Mouse (Mus musculus): ENCODE results near the gene Uqcr10. TPM values are rescaled to one million over a fixed set of nuclear protein-coding genes. Genes with fewer than 3 reads are reported as not detected.

Uqcr10 gene
- polyA plus RNA-seq, 1 experiment from 2014 or later = 160 TPM

DNA sequence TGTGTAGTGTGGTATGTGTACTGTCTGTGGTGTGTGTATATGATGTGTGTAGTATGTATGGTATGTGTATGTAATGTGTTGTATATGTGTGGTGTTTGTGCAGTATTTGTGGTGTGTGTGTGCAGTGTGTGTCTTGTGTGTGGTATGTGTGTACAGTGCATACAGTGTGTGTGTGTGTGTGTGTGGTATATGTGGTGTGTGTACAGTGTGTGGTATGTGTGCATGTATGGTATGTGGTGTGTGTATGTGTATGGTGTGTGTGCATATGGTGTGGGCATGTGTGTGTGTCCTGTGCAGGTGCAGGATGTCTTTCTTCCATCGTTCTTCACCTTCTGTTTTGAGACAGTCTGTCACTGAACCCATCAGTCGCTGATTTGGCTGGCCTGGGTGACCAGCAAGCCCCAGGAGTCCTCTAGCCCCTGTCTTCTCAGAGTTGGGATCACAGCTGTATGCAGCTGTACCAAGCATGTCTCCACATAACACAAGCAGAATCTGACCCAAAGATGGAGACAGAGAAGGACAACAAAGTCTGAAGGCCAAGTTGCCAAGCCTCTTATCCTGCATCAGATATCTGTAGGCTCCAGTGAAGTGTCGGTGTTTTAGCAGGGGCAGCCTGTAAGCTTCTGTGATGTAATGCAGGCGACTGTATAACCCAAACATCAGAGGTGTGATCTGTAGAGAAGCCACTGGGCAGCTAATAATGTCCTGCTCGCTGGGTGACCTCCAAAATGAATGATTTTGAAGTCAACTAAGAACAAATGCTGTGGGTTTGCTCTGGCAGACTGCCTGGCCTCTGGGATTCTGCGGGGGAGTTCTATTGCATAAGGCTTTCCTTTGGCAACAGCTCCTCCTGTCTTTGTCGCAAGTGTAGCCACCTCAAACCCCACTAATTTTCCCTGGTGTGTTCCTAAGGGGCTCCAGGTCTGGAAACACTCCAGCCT lies 6.8 kb downstream of the Uqcr10 start:
- Histone ChIP-seq H3K27ac (no peak overlapping the region), H3K4me3 (ENCODE audit: inconsistent target) (no peak overlapping the region), H3K36me3 (ENCODE audit: inconsistent target) (0 out of 2 replicates have a peak, but pooled peaks cover 7% of the 10 kb centered on the region), H3K79me2 (ENCODE audit: inconsistent target) (peaks cover 5% of the 10 kb centered on the region; the same call in 1 of the 2 replicates)
- WGBS (ENCODE audit: missing documents) = 51% methylated on average over 7 of the region's 7 CpGs

DNA sequence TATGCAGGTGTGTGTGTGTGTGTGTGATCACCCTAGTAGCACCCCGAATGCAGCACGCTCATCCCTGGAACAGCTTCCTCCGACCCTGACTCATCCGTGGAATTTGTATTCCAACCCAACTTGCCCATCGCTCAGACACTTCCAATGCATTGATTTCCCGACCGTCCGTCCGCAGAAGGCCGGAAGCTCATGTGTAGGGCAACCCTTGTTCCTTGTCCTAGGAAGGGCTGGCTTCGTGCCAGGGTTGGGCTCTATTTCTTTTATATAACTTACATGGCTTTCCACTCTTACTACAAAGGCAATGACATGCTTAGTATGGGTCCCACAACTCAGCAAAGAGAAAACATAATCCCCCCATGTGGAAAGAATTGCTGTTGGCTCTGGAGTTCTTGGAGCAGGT lies 12.0 kb downstream of the Uqcr10 start:
- Histone ChIP-seq H3K36me3 (ENCODE audit: inconsistent target) (no peaks in the 10 kb centered on the region), H3K79me2 (ENCODE audit: inconsistent target) (no peaks in the 10 kb centered on the region), H3K4me3 (ENCODE audit: inconsistent target) (no peak overlapping the region), H3K27ac (no peak overlapping the region)
- WGBS (ENCODE audit: missing documents) = 96% methylated on average over 11 of the region's 11 CpGs

DNA sequence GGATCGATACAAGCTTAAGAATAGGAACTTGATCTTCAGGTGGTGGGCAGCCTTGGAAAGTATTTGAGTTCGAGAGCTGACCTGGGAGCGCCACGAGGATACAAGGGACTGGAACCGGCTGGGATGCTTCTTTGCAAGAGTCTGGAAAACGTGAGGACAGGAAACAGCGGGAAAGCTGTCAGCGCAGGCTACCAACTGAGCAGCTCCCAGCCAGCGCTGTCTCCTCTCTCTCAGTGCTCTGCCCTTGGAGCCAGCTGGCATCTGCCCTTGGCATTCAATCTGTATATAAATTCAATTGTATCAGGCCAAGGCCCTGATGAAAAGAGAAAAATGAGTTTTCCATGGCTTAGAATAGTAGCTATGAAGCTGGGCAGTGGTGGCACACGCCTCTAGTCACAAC lies 12.9 kb downstream of the Uqcr10 start:
- no peaks in the 10 kb centered on the region for H3K36me3 ChIP-seq (ENCODE audit: inconsistent target)
- no peak overlapping the region for H3K4me3 ChIP-seq (ENCODE audit: inconsistent target)
- WGBS (ENCODE audit: missing documents) = 94% methylated on average over 10 of the region's 10 CpGs
- no peaks in the 10 kb centered on the region for H3K79me2 ChIP-seq (ENCODE audit: inconsistent target)
- no peak overlapping the region for H3K27ac ChIP-seq

DNA sequence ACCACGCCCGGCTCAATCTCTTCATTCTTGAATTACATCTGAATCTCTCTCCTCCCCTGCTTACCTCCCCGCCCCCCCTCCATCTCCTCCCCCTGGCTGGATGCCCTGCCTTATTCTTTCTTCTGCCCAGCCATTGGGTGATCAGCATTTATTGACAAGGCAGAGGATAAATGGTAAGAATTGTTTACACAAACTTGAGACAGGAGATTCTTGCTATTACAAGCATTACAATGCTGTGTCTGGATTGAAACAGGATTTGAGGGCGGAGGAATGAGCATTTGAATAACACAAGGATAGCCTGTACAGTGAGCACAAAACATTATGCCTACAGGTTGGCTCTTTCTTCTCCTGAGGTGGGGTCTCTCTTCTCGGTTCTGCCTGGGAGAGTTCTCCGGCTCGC lies 13.8 kb downstream of the Uqcr10 start:
- 100% methylated on average over 5 of the region's 7 CpGs for WGBS (ENCODE audit: missing documents)
- H3K36me3 ChIP-seq (ENCODE audit: inconsistent target) = no peaks in the 10 kb centered on the region
- no peak overlapping the region for H3K27ac ChIP-seq
- no peaks in the 10 kb centered on the region for H3K79me2 ChIP-seq (ENCODE audit: inconsistent target)
- H3K4me3 ChIP-seq (ENCODE audit: inconsistent target) = no peak overlapping the region

DNA sequence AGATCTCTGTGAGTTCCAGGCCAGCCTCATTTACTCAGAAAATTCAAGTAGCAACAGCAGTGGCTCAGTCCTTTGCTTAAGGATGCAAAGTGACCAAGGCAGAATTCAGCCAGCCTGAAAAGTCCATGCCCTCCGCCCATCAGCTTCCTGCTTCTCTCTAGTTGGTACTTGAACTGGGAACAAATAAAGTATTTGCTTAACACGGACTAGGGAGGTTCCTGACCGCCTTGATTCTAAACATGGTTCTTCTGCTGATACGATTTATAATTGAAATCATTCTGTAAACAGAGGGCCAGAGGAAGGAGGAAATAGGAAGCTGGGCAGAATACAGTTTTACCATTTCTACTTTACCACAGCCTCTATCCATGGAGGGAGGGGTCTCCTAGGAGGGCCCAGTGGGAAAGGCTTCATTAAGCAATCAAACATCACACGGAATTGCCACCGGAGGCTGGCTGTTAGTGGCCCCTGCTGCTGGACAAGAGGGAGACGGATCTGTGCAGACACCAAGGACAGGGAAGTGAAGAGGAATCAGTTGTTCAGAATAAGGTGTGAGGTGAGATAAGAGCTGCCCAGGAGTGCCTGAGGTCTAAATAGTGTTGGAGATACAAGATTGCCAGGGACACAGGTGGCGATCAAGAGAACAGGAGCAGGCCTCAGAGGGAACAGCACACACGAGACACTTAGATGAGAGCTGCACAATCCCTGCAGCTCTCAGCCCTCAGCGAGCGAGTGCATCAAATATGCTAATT lies 15.3 kb downstream of the Uqcr10 start:
- 72% methylated on average over 11 of the region's 11 CpGs for WGBS (ENCODE audit: missing documents)
- H3K27ac ChIP-seq = no peak overlapping the region
- H3K79me2 ChIP-seq (ENCODE audit: inconsistent target) = no peaks in the 10 kb centered on the region
- H3K36me3 ChIP-seq (ENCODE audit: inconsistent target) = peaks cover 6% of the 10 kb centered on the region; the same call in 1 of the 2 replicates
- no peak overlapping the region for H3K4me3 ChIP-seq (ENCODE audit: inconsistent target)

DNA sequence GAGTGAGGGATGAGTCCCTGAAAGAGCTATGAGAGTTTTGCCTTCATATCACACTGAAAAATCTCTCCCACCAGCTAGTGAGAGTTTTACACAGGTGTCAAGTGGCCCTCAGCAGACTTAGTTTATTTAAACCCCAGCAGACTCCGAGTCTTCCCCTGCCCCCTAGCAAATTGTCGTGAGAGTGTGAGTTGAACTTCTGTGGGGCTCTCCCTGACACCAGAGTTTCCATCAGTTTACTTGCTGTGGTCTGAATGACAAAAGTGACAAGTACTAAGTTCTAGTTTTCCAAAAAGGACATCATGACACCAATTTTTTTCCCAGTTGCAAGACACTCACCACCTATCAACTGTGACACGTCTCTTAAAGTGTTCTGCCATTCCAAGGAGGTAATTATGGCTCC lies 16.3 kb downstream of the Uqcr10 start:
- H3K27ac ChIP-seq = no peak overlapping the region
- WGBS (ENCODE audit: missing documents) = 80% methylated on average over 3 of the region's 3 CpGs
- no peaks in the 10 kb centered on the region for H3K79me2 ChIP-seq (ENCODE audit: inconsistent target)
- H3K36me3 ChIP-seq (ENCODE audit: inconsistent target) = peaks cover 15% of the 10 kb centered on the region
- no peak overlapping the region for H3K4me3 ChIP-seq (ENCODE audit: inconsistent target)

DNA sequence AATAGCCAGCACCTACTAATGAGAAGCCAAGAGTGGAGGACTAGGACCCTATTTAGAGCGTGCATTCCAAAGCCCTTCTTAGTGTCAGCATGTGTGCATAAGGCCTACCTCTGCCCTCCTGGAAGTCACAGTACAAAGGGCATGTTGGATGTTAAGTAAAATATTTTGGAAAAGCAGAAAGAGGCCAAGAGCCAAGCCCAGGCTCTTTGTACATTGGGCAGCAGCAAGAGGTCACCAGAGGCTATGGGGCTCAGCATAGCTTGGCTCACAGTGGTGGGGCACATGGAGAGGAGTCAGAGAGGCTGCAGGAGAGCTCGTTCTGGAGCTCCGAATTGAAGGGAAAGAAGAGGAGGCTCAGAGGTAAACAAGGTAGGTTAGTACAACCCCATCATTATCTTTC lies 17.1 kb downstream of the Uqcr10 start:
- peaks cover 23% of the 10 kb centered on the region for H3K36me3 ChIP-seq (ENCODE audit: inconsistent target)
- H3K79me2 ChIP-seq (ENCODE audit: inconsistent target) = no peaks in the 10 kb centered on the region
- WGBS (ENCODE audit: missing documents) = 98% methylated on average over 3 of the region's 3 CpGs
- no peak overlapping the region for H3K4me3 ChIP-seq (ENCODE audit: inconsistent target)
- no peak overlapping the region for H3K27ac ChIP-seq

DNA sequence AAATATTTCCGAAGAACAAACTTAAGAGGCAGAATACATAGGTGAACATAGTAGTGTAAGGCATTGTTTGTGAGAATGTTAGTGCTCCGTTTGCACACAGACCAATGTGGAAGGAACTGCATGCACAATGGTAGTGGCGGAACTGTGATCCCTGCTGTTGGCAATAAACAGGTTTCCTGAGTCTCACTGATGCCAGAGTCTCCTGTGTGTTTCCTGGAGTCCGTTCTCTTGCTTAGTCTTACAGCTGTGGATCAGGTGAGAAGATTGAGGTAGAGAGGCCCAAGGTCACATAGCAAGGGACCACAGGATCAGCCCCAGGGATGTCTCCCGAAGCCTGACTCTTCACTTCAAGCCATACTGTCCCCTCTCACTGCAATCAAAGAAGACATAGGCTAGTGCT lies 18.6 kb downstream of the Uqcr10 start:
- Histone ChIP-seq H3K79me2 (ENCODE audit: inconsistent target) (no peaks in the 10 kb centered on the region), H3K27ac (no peak overlapping the region), H3K4me3 (ENCODE audit: inconsistent target) (no peak overlapping the region), H3K36me3 (ENCODE audit: inconsistent target) (peaks cover 39% of the 10 kb centered on the region)
- 93% methylated on average over 5 of the region's 5 CpGs for WGBS (ENCODE audit: missing documents)

DNA sequence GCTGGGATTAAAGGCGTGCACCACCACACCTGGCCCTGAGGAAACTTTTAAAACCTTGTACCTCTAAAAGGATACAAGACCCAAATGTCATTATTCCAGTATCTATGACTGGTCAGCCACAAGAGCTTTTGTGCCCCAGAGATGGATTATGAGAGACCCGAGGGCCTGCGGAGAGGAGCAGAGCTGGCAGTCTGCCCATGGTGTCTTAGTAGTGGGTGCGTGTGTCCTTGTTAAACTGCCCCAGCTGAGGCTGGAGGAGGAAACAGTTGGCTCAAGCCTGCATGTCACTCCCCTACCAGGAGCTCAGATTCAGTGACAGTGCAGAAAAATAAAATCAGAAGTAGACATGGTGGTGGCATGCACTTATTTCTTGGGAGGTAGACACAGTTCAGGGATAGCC lies 19.1 kb downstream of the Uqcr10 start:
- Histone ChIP-seq H3K27ac (no peak overlapping the region), H3K79me2 (ENCODE audit: inconsistent target) (no peaks in the 10 kb centered on the region), H3K4me3 (ENCODE audit: inconsistent target) (no peak overlapping the region), H3K36me3 (ENCODE audit: inconsistent target) (peaks cover 43% of the 10 kb centered on the region)
- WGBS (ENCODE audit: missing documents) = 67% methylated on average over 4 of the region's 4 CpGs

DNA sequence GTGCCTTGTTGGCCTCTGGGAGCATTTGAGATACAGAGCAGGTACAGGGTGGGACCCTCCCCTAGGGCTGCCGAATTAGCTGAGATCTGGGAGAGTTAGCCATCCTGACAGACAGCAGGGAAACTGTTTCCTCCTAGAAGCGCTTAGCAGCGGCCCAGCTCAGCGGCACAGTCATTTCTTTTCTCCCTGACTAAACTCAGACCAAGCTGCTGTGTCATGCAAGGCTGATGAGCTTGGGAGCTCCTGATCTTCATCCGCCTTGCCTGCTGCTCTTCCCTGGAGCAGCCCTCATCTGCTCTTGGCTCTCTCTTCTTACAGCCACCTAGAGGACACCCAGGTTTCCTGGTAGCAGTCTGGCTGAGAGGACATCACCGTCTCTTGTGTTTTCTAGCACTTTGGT lies 20.0 kb downstream of the Uqcr10 start:
- 96% methylated on average over 6 of the region's 6 CpGs for WGBS (ENCODE audit: missing documents)
- H3K79me2 ChIP-seq (ENCODE audit: inconsistent target) = no peaks in the 10 kb centered on the region
- H3K4me3 ChIP-seq (ENCODE audit: inconsistent target) = no peak overlapping the region
- H3K27ac ChIP-seq = no peak overlapping the region
- peaks cover 50% of the 10 kb centered on the region for H3K36me3 ChIP-seq (ENCODE audit: inconsistent target)

DNA sequence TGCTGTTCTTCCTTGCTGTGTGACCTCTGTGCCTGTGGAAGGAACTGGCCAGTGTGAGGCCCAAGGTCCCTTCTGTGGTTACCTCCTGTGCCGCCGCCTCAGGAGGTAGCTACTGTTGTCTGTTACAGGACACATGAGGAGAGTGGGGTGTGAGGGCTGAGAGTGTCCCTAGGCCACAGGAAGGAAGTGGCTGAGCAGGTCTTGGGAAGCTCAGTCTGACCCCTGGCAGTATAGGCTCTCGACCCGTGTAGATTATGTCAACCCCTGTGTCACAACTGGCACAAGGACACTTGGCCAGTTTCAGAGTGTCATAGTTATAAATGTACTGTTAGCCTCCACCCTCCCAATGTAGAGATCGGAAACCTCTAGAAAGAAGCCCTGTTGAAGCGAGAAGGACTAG lies 20.6 kb downstream of the Uqcr10 start:
- Histone ChIP-seq H3K36me3 (ENCODE audit: inconsistent target) (peaks cover 57% of the 10 kb centered on the region), H3K79me2 (ENCODE audit: inconsistent target) (no peaks in the 10 kb centered on the region), H3K27ac (no peak overlapping the region), H3K4me3 (ENCODE audit: inconsistent target) (no peak overlapping the region)
- 64% methylated on average over 6 of the region's 6 CpGs for WGBS (ENCODE audit: missing documents)

DNA sequence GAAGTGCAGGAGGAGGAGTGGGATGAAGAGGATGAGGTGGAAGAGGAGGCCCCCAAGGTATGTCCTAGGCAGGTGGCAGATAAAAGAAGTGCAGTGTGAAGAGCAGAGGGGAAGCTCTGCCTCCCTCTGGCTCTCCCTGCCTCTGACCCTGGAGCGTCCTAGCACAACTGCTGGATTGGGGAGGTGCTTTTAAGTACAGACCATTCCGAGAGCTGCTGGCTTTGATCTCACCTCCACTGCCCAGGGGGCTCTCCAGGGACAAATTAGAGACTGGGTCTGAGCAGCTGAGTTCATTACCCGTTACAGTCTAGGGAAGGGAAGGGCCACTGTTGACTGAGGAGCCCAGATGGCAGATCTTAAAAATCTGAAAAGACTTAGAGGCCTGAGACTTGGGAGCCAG lies 24.0 kb downstream of the Uqcr10 start:
- H3K27ac ChIP-seq = no peak overlapping the region
- H3K4me3 ChIP-seq (ENCODE audit: inconsistent target) = no peak overlapping the region
- 97% methylated on average over 3 of the region's 3 CpGs for WGBS (ENCODE audit: missing documents)
- H3K36me3 ChIP-seq (ENCODE audit: inconsistent target) = peaks cover 66% of the 10 kb centered on the region
- no peaks in the 10 kb centered on the region for H3K79me2 ChIP-seq (ENCODE audit: inconsistent target)

DNA sequence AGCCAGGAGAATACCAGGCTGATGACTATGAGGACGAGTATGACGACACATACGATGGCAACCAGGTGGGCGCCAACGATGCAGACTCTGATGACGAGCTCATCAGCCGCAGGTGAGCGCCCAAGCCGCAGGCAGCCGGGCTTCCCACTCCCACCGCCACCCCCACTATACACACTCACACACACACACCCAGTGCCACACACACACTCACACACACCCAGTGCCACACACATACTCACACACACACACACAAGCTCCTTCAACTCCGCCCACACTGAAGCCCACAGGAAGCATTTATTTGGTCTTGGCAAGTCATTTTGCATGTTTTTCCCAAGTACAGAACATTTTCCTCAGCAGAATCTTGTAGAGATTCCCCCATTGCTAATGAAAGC lies 24.7 kb downstream of the Uqcr10 start:
- no peak overlapping the region for H3K4me3 ChIP-seq (ENCODE audit: inconsistent target)
- no peaks in the 10 kb centered on the region for H3K79me2 ChIP-seq (ENCODE audit: inconsistent target)
- no peak overlapping the region for H3K27ac ChIP-seq
- WGBS (ENCODE audit: missing documents) = 96% methylated on average over 9 of the region's 12 CpGs
- H3K36me3 ChIP-seq (ENCODE audit: inconsistent target) = peaks cover 66% of the 10 kb centered on the region

DNA sequence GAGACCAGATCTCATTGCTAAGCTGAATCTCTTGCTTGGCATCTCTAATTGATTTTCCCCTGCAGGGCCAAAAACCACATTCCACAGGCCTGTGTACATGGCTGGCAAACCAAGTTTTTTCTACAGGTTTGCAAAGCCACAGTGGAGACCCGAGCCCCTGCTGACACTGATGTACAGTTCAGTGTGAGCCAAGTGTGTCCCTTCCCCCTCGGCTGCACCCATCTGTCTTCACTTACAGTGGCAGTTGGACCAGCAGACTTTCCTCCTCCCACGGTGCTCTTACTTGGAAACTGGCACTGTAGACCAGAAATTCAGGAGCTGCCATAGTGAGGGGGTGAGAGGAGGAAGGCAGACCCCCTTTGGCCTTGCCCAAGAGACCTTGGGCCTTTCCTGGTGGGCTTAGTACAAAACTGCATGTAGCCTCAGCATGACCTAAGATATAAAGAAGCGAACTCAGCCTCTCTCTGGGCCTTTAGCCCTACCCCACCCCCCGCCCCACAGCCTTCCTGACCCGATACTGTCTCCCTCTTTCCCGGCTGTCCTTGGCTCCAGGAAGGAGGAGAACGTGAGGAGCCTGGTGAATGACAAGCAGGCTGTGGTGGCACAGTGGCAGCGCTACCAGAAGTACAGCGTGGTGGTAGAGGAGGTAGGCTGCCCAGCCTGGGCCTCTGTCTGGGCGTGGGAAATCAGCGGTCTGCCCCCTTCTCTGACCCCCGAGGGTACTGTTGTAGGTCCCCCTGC lies 25.3 kb downstream of the Uqcr10 start:
- Histone ChIP-seq H3K27ac (no peak overlapping the region), H3K36me3 (ENCODE audit: inconsistent target) (peaks cover 61% of the 10 kb centered on the region), H3K4me3 (ENCODE audit: inconsistent target) (no peak overlapping the region), H3K79me2 (ENCODE audit: inconsistent target) (no peaks in the 10 kb centered on the region)
- 92% methylated on average over 13 of the region's 13 CpGs for WGBS (ENCODE audit: missing documents)
